Mouse (Mus musculus) kidney, adult 2 months (tissue): ENCODE data around the gene Slc38a7. TPM values are rescaled to one million over a fixed set of nuclear protein-coding genes. Genes with fewer than 3 reads are reported as not detected.
A peak's percentile ranks its signal among the peaks of the same experiment; 100 is the strongest.

Source experiments
- DNase-seq: peaks from one replicate; pipeline ENCODE4 v3.0.0; 2021
- H3K27ac ChIP-seq: fragments of 200-500 bp; 2 replicates; pipeline ENCODE4 v1.5.1; 2012; ENCODE audit warnings: low read depth, low read length, control low read depth, inconsistent platforms; ENCODE audit not compliant: insufficient read depth
- H3K27me3 ChIP-seq: fragments of 200-500 bp; replicated peaks from 2 replicates; pipeline ENCODE4 v1.6.1; 2012; ENCODE audit warnings: mild to moderate bottlenecking, moderate library complexity, low read length, inconsistent platforms; ENCODE audit not compliant: control insufficient read depth, insufficient read depth
- H3K36me3 ChIP-seq: fragments of 200-500 bp; 2 replicates; pipeline ENCODE4 v1.6.1; 2012; ENCODE audit warnings: mild to moderate bottlenecking, moderate library complexity, low read length, inconsistent platforms; ENCODE audit not compliant: control insufficient read depth, insufficient read depth
- H3K4me1 ChIP-seq: fragments of 200-500 bp; 2 replicates; pipeline ENCODE4 v1.6.1; 2011; ENCODE audit warnings: low read length; ENCODE audit not compliant: control insufficient read depth, insufficient read depth
- H3K4me3 ChIP-seq: fragments of 200-500 bp; 2 replicates; pipeline ENCODE4 v1.5.1; 2011; ENCODE audit warnings: mild to moderate bottlenecking, low read depth, low read length, control low read depth; ENCODE audit not compliant: insufficient read depth
- CTCF ChIP-seq: fragments of 200-500 bp; conservative IDR thresholded peaks from 2 replicates; pipeline ENCODE4 v1.5.1; 2011; ENCODE audit warnings: low read depth, mild to moderate bottlenecking, control low read depth, low read length, moderate library complexity, mixed read lengths; ENCODE audit not compliant: insufficient read depth, insufficient read length
- POLR2A ChIP-seq: fragments of 200-500 bp; IDR thresholded peaks from one replicate; pipeline ENCODE4 v1.6.1; 2011; ENCODE audit warnings: low read depth, low read length, control low read depth
- WGBS: fragments of 180-500 bp; shearing (Covaris S2); methylation state at CpG from one replicate; pipeline ENCODE4 v1.1.7; 2018; 5-methylcytosine and 5-hydroxymethylcytosine counted together
- polyA plus RNA-seq: library from polyadenylated mRNA; depleted of rRNA; stranded (reverse); fragments of >200 nt; gene quantifications from 2 replicates; pipeline ENCODE4 v1.2.3, GENCODE M21; 2012

Slc38a7 gene
- polyA plus RNA-seq, 1 experiment: 22.3 TPM

DNA sequence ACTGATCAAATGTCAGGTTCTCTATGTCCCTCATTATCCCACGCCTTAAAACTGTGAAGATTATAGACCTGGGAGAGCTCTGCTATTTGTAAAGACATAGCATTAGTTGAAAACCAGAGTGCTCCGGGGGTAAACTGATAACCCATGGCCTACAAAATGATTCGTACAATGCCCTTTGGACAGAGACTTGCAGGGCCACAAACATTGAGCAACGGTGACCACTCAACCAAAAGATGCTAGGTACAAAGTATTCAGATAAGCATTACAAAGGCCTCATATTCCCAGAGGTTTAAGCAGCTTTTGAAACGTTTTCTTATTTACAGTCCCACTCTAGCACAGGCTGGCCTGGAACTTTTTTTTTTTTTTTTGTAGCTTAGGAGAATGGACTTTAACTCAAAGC, 32.6 kb upstream of the Slc38a7 start:
- H3K4me3 ChIP-seq: no peak overlapping the region
- H3K27ac ChIP-seq: no peak overlapping the region
- 34% methylated on average over 5 of the region's 5 CpGs for WGBS
- H3K36me3 ChIP-seq: no peaks in the 10 kb centered on the region
- DNase-seq: peak; percentile 57
- H3K4me1 ChIP-seq: peaks cover 32% of the 10 kb centered on the region; the same call in 1 of the 2 replicates
- no peaks in the 10 kb centered on the region for H3K27me3 ChIP-seq
- TF ChIP-seq CTCF: no peak
- TF ChIP-seq POLR2A: no peak

- TF ChIP-seq POLR2A: no peak
- no peak for TF ChIP-seq CTCF
- no peak overlapping the region for H3K4me3 ChIP-seq
- H3K27ac ChIP-seq: no peak overlapping the region
- H3K4me1 ChIP-seq: peaks cover 32% of the 10 kb centered on the region; the same call in 1 of the 2 replicates
- 50% methylated on average over 5 of the region's 5 CpGs for WGBS
- no peaks in the 10 kb centered on the region for H3K36me3 ChIP-seq
- no peaks in the 10 kb centered on the region for H3K27me3 ChIP-seq
- DNase-seq: no peak
Observed at GRCm38 (mm10) chr8:95885271-95885841, 32.0 kb upstream of the Slc38a7 start.

DNA sequence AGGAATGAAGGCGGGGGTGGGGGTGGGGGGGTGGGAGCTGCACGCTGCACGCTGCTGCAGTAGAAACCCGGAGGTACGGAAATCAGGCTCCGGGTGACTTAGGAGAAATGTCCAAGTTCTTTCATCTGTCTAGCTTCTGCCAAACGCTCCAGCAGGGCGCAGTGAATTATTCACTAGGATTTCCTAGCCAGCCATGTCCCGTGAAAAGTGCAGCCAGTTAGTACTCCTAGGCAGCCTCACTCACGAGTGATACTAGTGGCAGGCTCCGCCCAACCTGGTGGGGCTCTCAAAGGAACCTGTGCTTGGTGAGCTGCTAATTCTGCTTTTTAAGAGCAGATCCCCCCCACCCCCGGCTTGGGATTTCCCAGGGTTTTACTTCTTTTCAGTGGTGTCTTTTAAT, 31.2 kb upstream of the Slc38a7 start:
- H3K36me3 ChIP-seq: no peaks in the 10 kb centered on the region
- H3K4me1 ChIP-seq: peaks cover 32% of the 10 kb centered on the region; the same call in 1 of the 2 replicates
- no peaks in the 10 kb centered on the region for H3K27me3 ChIP-seq
- H3K27ac ChIP-seq: peak overlapping the region; percentile 43; the same call in 1 of the 2 replicates
- DNase-seq: peak; percentile 87
- TF ChIP-seq CTCF: 0 out of 2 replicates have a peak, but pooled peaks have one; percentile 9
- no peak for TF ChIP-seq POLR2A
- H3K4me3 ChIP-seq: no peak overlapping the region
- 32% methylated on average over 12 of the region's 12 CpGs for WGBS

DNA sequence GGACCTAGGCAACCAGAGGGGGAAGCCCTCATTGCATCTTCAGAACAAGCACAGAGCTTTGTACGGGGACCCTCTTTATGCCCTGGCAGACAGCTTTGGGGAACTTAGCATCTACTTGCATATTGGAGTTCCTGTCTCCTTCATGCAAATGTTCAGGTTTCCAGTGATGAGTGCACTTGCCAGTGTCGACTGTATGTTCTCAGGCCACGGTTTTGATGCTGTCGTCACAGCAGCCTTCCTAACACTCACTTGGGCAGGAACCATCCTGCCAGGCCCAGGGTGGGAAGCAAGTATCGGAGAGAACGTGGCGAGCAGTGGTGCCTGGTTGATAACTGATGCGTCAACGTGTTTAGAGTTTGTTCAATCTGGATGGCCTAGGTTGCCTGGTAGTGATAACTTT, 28.9 kb upstream of the Slc38a7 start:
- 80% methylated on average over 9 of the region's 9 CpGs for WGBS
- no peak for DNase-seq
- Histone ChIP-seq H3K27me3 (no peaks in the 10 kb centered on the region), H3K36me3 (0 out of 2 replicates have a peak, but pooled peaks cover 3% of the 10 kb centered on the region), H3K4me3 (no peak overlapping the region), H3K4me1 (peaks cover 35% of the 10 kb centered on the region), H3K27ac (no peak overlapping the region)
- TF ChIP-seq POLR2A (no peak), CTCF (no peak)

DNA sequence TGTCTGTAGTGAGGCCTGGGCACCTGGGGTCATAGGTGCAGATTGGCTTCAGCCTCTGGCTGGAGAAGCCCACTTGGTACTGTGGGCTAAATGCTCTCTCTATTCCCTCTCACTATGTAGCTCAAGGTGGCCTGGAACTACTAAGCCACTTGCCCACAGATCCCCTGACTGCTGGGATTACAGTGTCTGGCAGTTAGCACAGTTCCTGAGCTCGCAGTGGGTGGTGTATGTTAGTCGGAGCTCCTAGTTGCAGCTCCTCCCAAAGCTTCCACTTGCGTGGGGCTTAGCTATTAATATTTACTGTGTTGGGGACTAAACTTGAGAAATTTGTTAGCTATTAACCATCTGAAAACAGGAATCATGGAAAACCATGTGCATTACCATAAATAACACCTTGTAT, 28.2 kb upstream of the Slc38a7 start:
- 31% methylated on average over 3 of the region's 3 CpGs for WGBS
- Histone ChIP-seq H3K27me3 (no peaks in the 10 kb centered on the region), H3K4me1 (peaks cover 29% of the 10 kb centered on the region), H3K36me3 (peaks cover 4% of the 10 kb centered on the region; the same call in 1 of the 2 replicates), H3K4me3 (no peak overlapping the region), H3K27ac (no peak overlapping the region)
- TF ChIP-seq CTCF: no peak
- no peak for TF ChIP-seq POLR2A
- DNase-seq: peak; percentile 64

DNA sequence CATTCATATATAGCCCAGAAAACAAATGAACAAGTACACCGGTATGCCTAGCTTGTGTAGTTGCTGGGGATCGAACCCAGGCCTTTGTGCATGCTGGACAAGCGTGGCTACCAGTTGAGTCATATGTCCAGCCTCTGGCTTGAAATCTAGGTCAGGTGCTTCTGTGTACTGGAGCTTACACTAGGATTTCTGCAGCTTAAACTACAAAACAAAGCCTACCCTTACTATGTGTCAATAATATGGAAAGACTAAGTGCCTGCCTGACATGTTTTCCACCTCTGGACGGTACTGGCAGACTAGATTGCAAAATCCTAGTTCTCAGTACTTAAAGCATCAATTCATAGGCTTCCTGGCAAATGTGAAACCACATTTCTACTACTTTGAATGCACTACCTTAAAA, 26.5 kb upstream of the Slc38a7 start:
- no peak for TF ChIP-seq CTCF
- no peak for TF ChIP-seq POLR2A
- 87% methylated on average over 4 of the region's 4 CpGs for whole genome bisulfite sequencing
- H3K36me3 ChIP-seq: peaks cover 10% of the 10 kb centered on the region
- no peaks in the 10 kb centered on the region for H3K27me3 ChIP-seq
- no peak for DNase-seq
- H3K4me3 ChIP-seq: no peak overlapping the region
- H3K27ac ChIP-seq: no peak overlapping the region
- peaks cover 19% of the 10 kb centered on the region for H3K4me1 ChIP-seq

DNA sequence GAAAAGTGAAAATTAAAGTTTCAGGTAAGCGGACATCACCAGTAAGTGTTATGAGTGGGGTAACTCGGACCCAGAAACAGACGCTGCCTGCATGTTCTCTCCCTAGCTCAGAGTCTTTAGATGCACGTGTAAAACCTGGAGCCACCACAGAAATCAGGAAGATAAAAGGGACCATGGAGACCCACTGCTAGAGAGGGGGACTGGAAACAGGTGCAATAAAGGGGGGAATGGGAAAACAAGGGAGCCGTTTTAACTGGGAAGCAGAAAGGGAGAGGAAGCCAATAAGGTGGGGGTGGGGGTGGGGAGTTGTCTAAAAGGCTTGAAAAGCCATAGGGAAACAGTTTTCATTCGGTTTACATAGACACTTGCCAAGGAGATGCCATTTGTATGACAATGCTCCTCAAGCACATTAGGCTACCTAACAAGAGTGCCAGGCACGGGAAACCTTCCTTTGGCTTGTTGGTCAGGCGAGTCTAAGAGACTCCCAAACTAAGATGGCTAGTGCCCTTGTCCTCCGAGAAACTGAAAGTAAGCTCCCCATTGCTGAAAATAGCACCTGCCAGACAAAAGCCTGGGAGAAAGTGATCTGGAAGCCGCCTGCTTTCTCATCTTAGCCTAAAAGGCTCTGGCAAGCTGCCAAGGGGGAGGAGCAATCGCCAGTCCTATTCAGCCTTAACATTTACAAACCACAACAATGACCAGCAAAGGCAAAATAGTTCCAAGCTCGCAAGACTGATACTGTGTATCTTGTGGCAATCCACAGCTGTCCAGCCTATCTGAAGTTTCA, 25.0 kb upstream of the Slc38a7 start:
- DNase-seq: peak; percentile 74
- Histone ChIP-seq H3K27ac (no peak overlapping the region), H3K4me3 (no peak overlapping the region), H3K27me3 (no peaks in the 10 kb centered on the region), H3K36me3 (peaks cover 10% of the 10 kb centered on the region), H3K4me1 (peaks cover 14% of the 10 kb centered on the region)
- WGBS: 42% methylated on average over 12 of the region's 12 CpGs
- no peak for TF ChIP-seq POLR2A
- no peak for TF ChIP-seq CTCF
